Mouse (Mus musculus) forebrain, embryonic 10.5 days (tissue): ENCODE results near the gene Pi4kb. TPM values are rescaled to one million over a fixed set of nuclear protein-coding genes. Genes with fewer than 3 reads are reported as not detected.
A peak's percentile ranks its signal among the peaks of the same experiment; 100 is the strongest.

Experiments
- DNase-seq: peaks from one replicate; pipeline ENCODE4 v3.0.0-alpha.2; 2017; ENCODE audit warnings: low spot score; ENCODE audit errors: extremely low spot score
- H3K27ac ChIP-seq: fragments of 300-500 bp; sonication (generic); 2 replicates; pipeline ENCODE4 v1.5.1; 2016; ENCODE audit warnings: mild to moderate bottlenecking
- H3K27me3 ChIP-seq: fragments of 300-500 bp; sonication (generic); 2 replicates; pipeline ENCODE4 v1.6.1; 2016; ENCODE audit warnings: mild to moderate bottlenecking; ENCODE audit not compliant: poor library complexity, severe bottlenecking
- H3K36me3 ChIP-seq: fragments of 300-500 bp; sonication (generic); replicated peaks from 2 replicates; pipeline ENCODE4 v1.6.1; 2016; ENCODE audit warnings: mild to moderate bottlenecking, moderate library complexity
- H3K4me1 ChIP-seq: fragments of 300-500 bp; sonication (generic); 2 replicates; pipeline ENCODE4 v1.6.1; 2016
- H3K4me3 ChIP-seq: fragments of 300-500 bp; sonication (generic); 2 replicates; pipeline ENCODE4 v1.5.1; 2016; ENCODE audit warnings: mild to moderate bottlenecking, moderate library complexity
- H3K9me3 ChIP-seq: fragments of 300-500 bp; sonication (generic); 2 replicates; pipeline ENCODE4 v1.6.1; 2016; ENCODE audit warnings: mild to moderate bottlenecking, moderate library complexity
- WGBS: fragments of 180-500 bp; shearing (Covaris S2); methylation state at CpG from one replicate; pipeline ENCODE4 v1.1.7; 2016; 5-methylcytosine and 5-hydroxymethylcytosine counted together
- polyA plus RNA-seq: library from polyadenylated mRNA; unstranded; fragments of >200 nt; fragmentation: Nextera tagmentation; extraction: Ambion mirVana; gene quantifications from 2 replicates; pipeline ENCODE4 v1.2.1, GENCODE M21; 2016

Pi4kb gene
- polyA plus RNA-seq, 1 experiment from 2014 or later, result 20.1 TPM

GRCm38 (mm10) chr3:94972552-94972951 is 2.0 kb upstream of the Pi4kb start:
- no peak for DNase-seq

DNA sequence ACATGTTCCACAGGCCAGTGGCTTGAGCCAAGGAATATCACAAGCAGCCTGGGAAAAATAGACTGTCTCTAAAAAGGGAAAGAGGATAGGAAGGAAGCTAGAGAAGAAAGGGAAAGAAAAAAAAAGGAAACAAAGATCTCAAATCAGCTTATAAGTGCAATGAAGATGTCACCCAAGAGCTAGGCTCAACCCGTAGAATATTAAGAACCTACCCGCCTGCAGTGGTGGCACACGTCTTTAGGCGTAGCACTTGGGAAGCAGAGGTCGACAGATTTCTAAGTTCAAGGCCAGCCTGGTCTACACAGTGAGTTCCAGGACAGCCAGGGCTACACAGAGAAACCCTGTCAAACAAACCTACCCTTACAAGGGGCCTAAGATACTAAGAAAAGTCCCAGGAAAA is 911 bp upstream of the Pi4kb start:
- WGBS, result 90% methylated on average over 5 of the region's 5 CpGs
- H3K4me1 ChIP-seq, result peaks cover 19% of the 10 kb centered on the region
- H3K4me3 ChIP-seq, result peak overlapping the region; percentile 68
- H3K27ac ChIP-seq, result peak overlapping the region; percentile 97; the same call in 1 of the 2 replicates
- no peaks in the 10 kb centered on the region for H3K27me3 ChIP-seq
- DNase-seq, result no peak
- no peaks in the 10 kb centered on the region for H3K9me3 ChIP-seq
- H3K36me3 ChIP-seq, result peaks cover 15% of the 10 kb centered on the region

More at GRCm38 (mm10) chr3:94972552-94972951, 2.0 kb upstream of the Pi4kb start:
- Histone ChIP-seq H3K27ac (no peak overlapping the region), H3K36me3 (peaks cover 6% of the 10 kb centered on the region), H3K27me3 (no peaks in the 10 kb centered on the region), H3K4me3 (no peak overlapping the region), H3K4me1 (peaks cover 19% of the 10 kb centered on the region), H3K9me3 (no peaks in the 10 kb centered on the region)
- 87% methylated on average over 3 of the region's 3 CpGs for WGBS

- H3K9me3 ChIP-seq, result no peaks in the 10 kb centered on the region
- DNase-seq, result no peak
- WGBS, result 19% methylated on average over 9 of the region's 9 CpGs
- H3K27ac ChIP-seq, result peak overlapping the region; percentile 97
- H3K4me3 ChIP-seq, result peak overlapping the region; percentile 68
- no peaks in the 10 kb centered on the region for H3K27me3 ChIP-seq
- peaks cover 15% of the 10 kb centered on the region for H3K36me3 ChIP-seq
- peaks cover 19% of the 10 kb centered on the region for H3K4me1 ChIP-seq
These were observed 454 bp upstream of the Pi4kb start for GRCm38 (mm10) chr3:94974026-94974527.

GRCm38 (mm10) chr3:94984312-94984711 is 9.8 kb downstream of the Pi4kb start:
- H3K4me3 ChIP-seq, result no peak overlapping the region
- H3K4me1 ChIP-seq, result peaks cover 5% of the 10 kb centered on the region
- WGBS, result 88% methylated on average over 11 of the region's 11 CpGs
- H3K36me3 ChIP-seq, result peaks cover 81% of the 10 kb centered on the region
- no peak for DNase-seq
- H3K9me3 ChIP-seq, result no peaks in the 10 kb centered on the region
- no peaks in the 10 kb centered on the region for H3K27me3 ChIP-seq
- H3K27ac ChIP-seq, result no peak overlapping the region

GRCm38 (mm10) chr3:94985513-94985912 is 11.0 kb downstream of the Pi4kb start:
- H3K27ac ChIP-seq, result no peak overlapping the region
- no peaks in the 10 kb centered on the region for H3K27me3 ChIP-seq
- H3K4me1 ChIP-seq, result peaks cover 6% of the 10 kb centered on the region
- 91% methylated on average over 2 of the region's 2 CpGs for WGBS
- no peak for DNase-seq
- no peaks in the 10 kb centered on the region for H3K9me3 ChIP-seq
- no peak overlapping the region for H3K4me3 ChIP-seq
- H3K36me3 ChIP-seq, result peaks cover 79% of the 10 kb centered on the region

DNA sequence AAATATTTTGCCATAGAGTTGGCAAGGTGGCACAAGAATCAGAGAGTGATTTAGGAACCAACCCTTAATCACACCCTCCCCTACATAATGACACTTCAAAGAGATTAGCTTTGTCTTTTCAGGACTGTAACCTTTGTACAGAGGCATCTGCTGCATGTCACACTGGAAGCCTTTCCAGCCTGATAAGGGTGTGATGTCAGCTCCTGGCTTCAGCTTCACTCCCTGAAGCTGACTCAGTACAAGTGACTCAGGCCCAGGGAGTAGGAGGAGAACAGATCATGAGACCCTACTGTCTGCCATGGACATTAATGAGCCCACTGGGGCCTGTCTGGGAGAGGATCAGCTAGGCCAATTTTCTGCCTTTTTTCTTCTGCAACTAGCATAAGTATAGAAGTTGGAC is 13.0 kb downstream of the Pi4kb start:
- Histone ChIP-seq H3K4me1 (peaks cover 6% of the 10 kb centered on the region), H3K36me3 (peaks cover 72% of the 10 kb centered on the region), H3K27me3 (no peaks in the 10 kb centered on the region), H3K9me3 (no peaks in the 10 kb centered on the region), H3K27ac (no peak overlapping the region), H3K4me3 (no peak overlapping the region)
- no peak for DNase-seq

DNA sequence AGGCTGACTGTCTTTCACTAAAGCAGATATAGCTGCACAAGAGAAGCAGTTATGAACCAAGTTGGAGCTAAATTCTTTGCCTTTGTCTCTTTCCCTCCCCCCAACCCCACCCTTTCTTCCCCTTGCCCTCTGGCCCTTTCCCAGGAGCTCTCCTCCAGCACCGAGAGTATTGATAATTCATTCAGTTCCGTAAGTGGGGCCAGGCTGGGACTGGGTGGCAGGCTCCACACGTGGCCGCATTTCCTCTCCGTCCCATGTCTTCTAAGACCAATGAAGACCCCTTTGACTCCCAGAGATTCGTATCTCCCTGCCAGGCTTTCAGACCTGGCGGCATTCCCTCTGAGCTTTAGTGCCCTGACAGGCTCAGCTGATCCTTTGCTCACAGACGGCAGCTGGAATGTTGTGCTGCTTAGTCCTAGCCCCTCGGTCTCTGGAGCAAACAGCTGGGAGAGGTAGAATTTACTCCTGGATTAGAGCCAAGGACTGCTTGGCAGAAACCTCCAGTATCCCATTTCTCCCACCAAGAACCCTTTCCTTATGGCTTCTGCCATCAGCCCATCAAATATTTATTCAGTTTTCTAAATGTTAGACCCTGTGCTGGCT is 14.7 kb downstream of the Pi4kb start:
- no peaks in the 10 kb centered on the region for H3K9me3 ChIP-seq
- no peak for DNase-seq
- H3K27me3 ChIP-seq, result no peaks in the 10 kb centered on the region
- H3K36me3 ChIP-seq, result peaks cover 73% of the 10 kb centered on the region
- H3K27ac ChIP-seq, result 0 out of 2 replicates have a peak overlapping the region, but pooled peaks have one; percentile 6
- 62% methylated on average over 9 of the region's 9 CpGs for WGBS
- no peak overlapping the region for H3K4me3 ChIP-seq
- H3K4me1 ChIP-seq, result peaks cover 6% of the 10 kb centered on the region

- Histone ChIP-seq H3K27me3 (no peaks in the 10 kb centered on the region), H3K4me1 (no peaks in the 10 kb centered on the region), H3K27ac (no peak overlapping the region), H3K9me3 (no peaks in the 10 kb centered on the region), H3K36me3 (peaks cover 99% of the 10 kb centered on the region), H3K4me3 (no peak overlapping the region)
- peak; percentile 67 for DNase-seq
- 38% methylated on average over 2 of the region's 2 CpGs for WGBS
These were observed 22.4 kb downstream of the Pi4kb start for GRCm38 (mm10) chr3:94996946-94997345.

GRCm38 (mm10) chr3:95002569-95002968 is 28.0 kb downstream of the Pi4kb start:
- H3K36me3 ChIP-seq, result peaks cover 100% of the 10 kb centered on the region
- peak overlapping the region; percentile 51 for H3K27ac ChIP-seq
- H3K9me3 ChIP-seq, result no peaks in the 10 kb centered on the region
- 75% methylated on average over 4 of the region's 4 CpGs for WGBS
- peaks cover 20% of the 10 kb centered on the region for H3K4me1 ChIP-seq
- no peak overlapping the region for H3K4me3 ChIP-seq
- no peaks in the 10 kb centered on the region for H3K27me3 ChIP-seq
- DNase-seq, result no peak

- no peaks in the 10 kb centered on the region for H3K27me3 ChIP-seq
- no peak overlapping the region for H3K4me3 ChIP-seq
- H3K4me1 ChIP-seq, result peaks cover 26% of the 10 kb centered on the region
- DNase-seq, result no peak
- H3K9me3 ChIP-seq, result no peaks in the 10 kb centered on the region
- H3K27ac ChIP-seq, result no peak overlapping the region
- peaks cover 100% of the 10 kb centered on the region for H3K36me3 ChIP-seq
These were observed 28.7 kb downstream of the Pi4kb start for GRCm38 (mm10) chr3:95003273-95003672.

GRCm38 (mm10) chr3:95005651-95006050 is 31.1 kb downstream of the Pi4kb start:
- DNase-seq, result no peak
- WGBS, result 97% methylated on average over 3 of the region's 3 CpGs
- Histone ChIP-seq H3K27me3 (no peaks in the 10 kb centered on the region), H3K36me3 (peaks cover 100% of the 10 kb centered on the region), H3K4me3 (no peak overlapping the region), H3K27ac (no peak overlapping the region), H3K9me3 (no peaks in the 10 kb centered on the region), H3K4me1 (peaks cover 30% of the 10 kb centered on the region)

DNA sequence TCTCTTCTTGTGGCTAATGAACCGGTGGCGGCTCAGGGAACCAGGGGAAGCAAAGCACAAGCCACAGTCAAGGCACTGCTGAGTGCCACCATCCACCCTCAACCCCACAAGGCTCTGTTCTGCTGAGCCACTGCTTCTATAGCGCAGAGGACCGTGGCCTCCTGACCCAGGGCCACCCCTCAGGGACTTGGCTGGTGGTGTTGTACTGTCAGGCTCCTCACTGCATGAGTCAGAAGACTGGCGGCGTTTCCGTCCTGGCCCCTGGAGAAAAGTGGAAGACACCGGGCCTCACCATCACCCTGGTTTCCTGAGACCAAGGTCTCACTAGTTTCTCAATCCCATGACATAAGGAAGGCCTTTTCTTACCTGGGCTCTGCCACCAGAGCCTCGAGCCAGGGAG is 33.2 kb downstream of the Pi4kb start:
- H3K4me1 ChIP-seq, result peaks cover 26% of the 10 kb centered on the region
- WGBS, result 92% methylated on average over 9 of the region's 9 CpGs
- H3K36me3 ChIP-seq, result peaks cover 100% of the 10 kb centered on the region
- no peaks in the 10 kb centered on the region for H3K27me3 ChIP-seq
- DNase-seq, result no peak
- H3K4me3 ChIP-seq, result no peak overlapping the region
- no peaks in the 10 kb centered on the region for H3K9me3 ChIP-seq
- no peak overlapping the region for H3K27ac ChIP-seq

DNA sequence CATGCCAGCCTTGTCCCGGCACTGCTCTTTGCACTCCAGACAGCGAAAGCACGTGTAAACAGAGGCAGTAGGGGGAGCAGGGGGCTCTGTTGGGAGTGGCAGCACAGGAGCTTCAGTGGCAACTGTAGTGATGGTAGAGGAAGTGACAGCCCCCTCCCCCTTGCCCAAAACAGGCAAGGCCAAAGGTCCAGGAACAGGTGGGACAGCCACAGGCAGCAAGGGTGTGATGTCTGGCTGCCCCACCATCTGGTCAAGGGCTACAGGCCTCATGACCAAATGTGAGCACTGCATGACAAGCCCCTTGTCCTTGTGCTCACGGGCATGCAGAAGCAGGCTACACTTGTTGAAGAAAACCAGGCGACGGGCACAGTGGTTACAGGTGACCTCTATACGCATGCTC is 35.9 kb downstream of the Pi4kb start:
- no peak for DNase-seq
- Histone ChIP-seq H3K27me3 (no peaks in the 10 kb centered on the region), H3K27ac (no peak overlapping the region), H3K9me3 (no peaks in the 10 kb centered on the region), H3K4me3 (no peak overlapping the region), H3K4me1 (peaks cover 42% of the 10 kb centered on the region), H3K36me3 (peaks cover 81% of the 10 kb centered on the region)
- 88% methylated on average over 7 of the region's 7 CpGs for WGBS
